Mouse (Mus musculus) hindbrain, embryonic 16.5 days (tissue): ENCODE measurements around the gene Aurka. TPM values are rescaled to one million over a fixed set of nuclear protein-coding genes. Genes with fewer than 3 reads are reported as not detected.

Source experiments
- ATAC-seq: fragments of 200-750 bp; cut with Nextera tagmentation; 2 replicates; pipeline ENCODE4 v1.8.0; 2017; ENCODE audit warnings: moderate TSS enrichment, moderate library complexity
- H3K27ac ChIP-seq: fragments of 300-500 bp; sonication (generic); 2 replicates; pipeline ENCODE4 v1.5.1; 2014; ENCODE audit warnings: low read depth, mild to moderate bottlenecking, control low read depth, low read length, moderate library complexity
- H3K27me3 ChIP-seq: fragments of 300-500 bp; sonication (generic); replicated peaks from 2 replicates; pipeline ENCODE4 v1.6.1; 2014; ENCODE audit warnings: low read length; ENCODE audit not compliant: control insufficient read depth, insufficient read depth
- H3K36me3 ChIP-seq: fragments of 300-500 bp; sonication (generic); 2 replicates; pipeline ENCODE4 v1.6.1; 2014; ENCODE audit warnings: mild to moderate bottlenecking, low read length, moderate library complexity, mixed read lengths; ENCODE audit not compliant: control insufficient read depth, insufficient read depth
- H3K4me1 ChIP-seq: fragments of 300-500 bp; sonication (generic); 2 replicates; pipeline ENCODE4 v1.6.1; 2014; ENCODE audit warnings: low read depth, low read length; ENCODE audit not compliant: control insufficient read depth, insufficient read depth
- H3K4me2 ChIP-seq: fragments of 300-500 bp; sonication (generic); 2 replicates; pipeline ENCODE4 v1.6.1; 2014; ENCODE audit warnings: mild to moderate bottlenecking, low read length, control low read depth, moderate library complexity
- H3K4me3 ChIP-seq: fragments of 300-500 bp; sonication (generic); 2 replicates; pipeline ENCODE4 v1.5.1; 2014; ENCODE audit warnings: mild to moderate bottlenecking, low read length, control low read depth, moderate library complexity
- H3K9ac ChIP-seq: fragments of 300-500 bp; sonication (generic); 2 replicates; pipeline ENCODE4 v1.6.1; 2014; ENCODE audit warnings: low read depth, mild to moderate bottlenecking, control low read depth, low read length, moderate library complexity
- H3K9me3 ChIP-seq: fragments of 300-500 bp; sonication (generic); 2 replicates; pipeline ENCODE4 v1.6.1; 2014; ENCODE audit warnings: mild to moderate bottlenecking, low read length, moderate library complexity; ENCODE audit not compliant: control insufficient read depth
- WGBS: fragments of 180-500 bp; shearing (Covaris S2); extraction: QIAGEN DNeasy Blood & Tissue Kit; methylation state at CpG from one replicate; pipeline ENCODE4 v1.1.7; 2014; 5-methylcytosine and 5-hydroxymethylcytosine counted together
- polyA plus RNA-seq: library from polyadenylated mRNA; unstranded; fragments of >200 nt; fragmentation: Nextera tagmentation; extraction: Ambion mirVana; gene quantifications from 2 replicates; pipeline ENCODE4 v1.2.1, GENCODE M21; 2015

Aurka gene
- polyA plus RNA-seq, 1 experiment from 2014 or later, result 17.0 TPM

DNA sequence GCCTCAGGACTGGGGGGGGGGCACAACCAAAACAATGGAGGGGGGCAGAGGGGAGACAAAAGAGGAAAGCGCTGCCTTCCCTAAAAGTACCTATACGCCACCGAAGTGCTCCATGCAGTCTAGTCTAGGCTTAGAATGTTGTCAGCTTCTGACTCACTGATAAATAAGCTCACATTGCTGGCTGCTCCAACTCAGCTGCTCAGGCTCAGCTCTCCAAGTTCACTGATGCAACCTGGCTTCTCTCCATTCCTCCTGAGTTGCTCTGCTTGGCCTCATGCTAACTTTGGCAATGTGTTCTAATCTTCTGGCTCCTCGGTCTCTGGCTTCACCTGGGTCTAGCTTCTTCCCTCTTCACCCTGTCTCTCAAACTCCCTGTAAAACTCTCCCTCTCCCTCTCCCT lies 6.2 kb upstream of the Aurka start:
- Histone ChIP-seq H3K4me2 (no peak overlapping the region), H3K4me1 (peaks cover 5% of the 10 kb centered on the region), H3K36me3 (peaks cover 31% of the 10 kb centered on the region), H3K9ac (no peak overlapping the region), H3K9me3 (no peaks in the 10 kb centered on the region), H3K4me3 (no peak overlapping the region), H3K27me3 (no peaks in the 10 kb centered on the region), H3K27ac (no peak overlapping the region)
- WGBS, result 96% methylated on average over 4 of the region's 4 CpGs
- ATAC-seq, result no peak

DNA sequence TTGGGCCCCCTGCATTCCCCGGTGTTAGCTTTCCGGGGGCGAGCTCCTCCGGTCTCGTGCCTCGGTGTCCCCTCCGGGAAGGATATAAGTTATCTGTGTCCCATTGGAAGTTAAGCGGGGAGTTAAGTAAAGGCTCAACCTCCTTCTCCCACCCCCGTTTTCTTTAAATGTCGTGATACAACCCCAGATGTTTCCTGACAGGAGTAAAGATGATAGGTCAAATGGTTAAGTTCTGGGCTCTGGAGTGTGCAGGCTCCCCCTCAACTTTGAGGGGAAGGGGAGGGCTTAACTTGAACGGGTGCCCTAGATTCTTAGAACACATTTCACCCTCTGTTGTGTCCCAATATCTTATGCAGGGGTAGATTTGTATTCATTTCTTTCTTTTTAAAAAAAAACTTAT lies 923 bp upstream of the Aurka start:
- H3K9ac ChIP-seq, result peak overlapping the region; percentile 92
- peak overlapping the region; percentile 90 for H3K4me3 ChIP-seq
- H3K36me3 ChIP-seq, result peaks cover 3% of the 10 kb centered on the region
- H3K4me1 ChIP-seq, result peaks cover 19% of the 10 kb centered on the region
- peak overlapping the region; percentile 88 for H3K27ac ChIP-seq
- WGBS, result 0% methylated on average over 11 of the region's 11 CpGs
- no peak for ATAC-seq
- no peaks in the 10 kb centered on the region for H3K27me3 ChIP-seq
- H3K4me2 ChIP-seq, result peak overlapping the region; percentile 78
- H3K9me3 ChIP-seq, result no peaks in the 10 kb centered on the region

DNA sequence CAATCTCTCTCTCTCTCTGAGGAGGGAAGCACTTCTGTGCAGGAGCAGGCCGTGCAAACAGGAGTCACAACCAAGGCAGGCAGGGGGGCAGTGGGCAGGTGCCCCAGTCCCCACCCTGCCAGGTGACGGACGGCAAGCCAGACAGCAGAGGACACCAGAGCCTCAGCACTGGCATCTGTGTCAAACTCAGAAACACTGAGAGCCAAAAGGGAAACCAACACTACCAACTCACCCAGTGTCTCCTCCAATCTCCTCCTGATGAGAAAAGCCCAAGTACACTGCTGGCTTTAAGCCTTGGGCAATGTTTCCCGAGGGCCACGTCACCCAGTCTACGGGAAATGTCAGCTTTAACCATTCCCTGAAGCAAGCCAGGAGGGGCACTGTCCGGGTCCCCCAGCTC lies 7.2 kb downstream of the Aurka start:
- WGBS, result 90% methylated on average over 7 of the region's 7 CpGs

DNA sequence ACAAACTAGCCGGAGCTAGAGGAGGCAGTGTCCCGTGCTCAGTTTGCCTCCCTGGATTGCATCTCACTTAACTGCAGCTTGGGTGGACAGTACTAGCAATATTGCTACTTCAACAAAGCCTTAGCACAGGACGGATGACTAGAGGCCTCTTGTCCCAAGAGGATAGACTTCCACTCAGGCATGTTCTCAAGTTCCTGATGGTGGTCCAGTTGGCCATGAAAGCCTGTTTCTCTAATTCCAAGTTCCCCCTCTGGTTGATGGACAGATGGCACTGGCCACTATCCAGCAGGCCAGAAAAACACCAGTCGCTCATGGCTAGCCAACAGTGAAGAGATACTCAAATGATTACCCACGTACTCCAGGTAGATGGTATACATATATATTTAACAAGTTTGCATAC lies 14.5 kb downstream of the Aurka start:
- peak; percentile 17; the same call in 1 of the 2 replicates for ATAC-seq
- Histone ChIP-seq H3K9me3 (no peaks in the 10 kb centered on the region), H3K36me3 (no peaks in the 10 kb centered on the region), H3K4me3 (no peak overlapping the region), H3K27me3 (no peaks in the 10 kb centered on the region), H3K9ac (no peak overlapping the region), H3K4me1 (peaks cover 10% of the 10 kb centered on the region; the same call in 1 of the 2 replicates), H3K27ac (no peak overlapping the region), H3K4me2 (no peak overlapping the region)
- WGBS, result 81% methylated on average over 5 of the region's 5 CpGs

More for the DNA sequence above, 7.2 kb downstream of the Aurka start:
- Histone ChIP-seq H3K9ac (no peak overlapping the region), H3K9me3 (no peaks in the 10 kb centered on the region), H3K4me2 (no peak overlapping the region), H3K27me3 (no peaks in the 10 kb centered on the region), H3K27ac (no peak overlapping the region), H3K4me3 (no peak overlapping the region), H3K36me3 (0 out of 2 replicates have a peak, but pooled peaks cover 2% of the 10 kb centered on the region), H3K4me1 (no peaks in the 10 kb centered on the region)
- ATAC-seq, result no peak

DNA sequence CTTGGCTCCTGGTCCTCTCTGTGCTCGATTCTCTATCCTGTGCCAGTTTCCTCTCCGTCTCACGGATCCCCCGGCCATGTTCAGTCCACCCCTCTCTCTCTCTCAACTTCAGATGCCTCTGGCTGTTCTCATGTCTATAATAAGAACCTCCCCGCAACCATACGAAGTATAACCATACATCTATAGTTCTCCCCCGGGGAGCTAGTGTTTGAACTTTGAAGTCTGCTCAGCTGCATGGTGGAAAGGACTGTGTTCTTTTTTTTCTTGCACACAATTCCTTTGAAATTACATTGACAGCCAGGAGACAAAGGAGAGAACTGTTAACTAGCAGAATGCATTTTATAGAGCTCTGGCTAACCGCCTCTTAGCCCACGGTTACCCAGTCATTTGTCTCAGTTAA lies 15.6 kb downstream of the Aurka start:
- Histone ChIP-seq H3K9me3 (no peaks in the 10 kb centered on the region), H3K4me2 (no peak overlapping the region), H3K36me3 (no peaks in the 10 kb centered on the region), H3K27ac (no peak overlapping the region), H3K4me3 (no peak overlapping the region), H3K9ac (no peak overlapping the region), H3K4me1 (peaks cover 10% of the 10 kb centered on the region; the same call in 1 of the 2 replicates), H3K27me3 (no peaks in the 10 kb centered on the region)
- ATAC-seq, result no peak
- WGBS, result 50% methylated on average over 9 of the region's 9 CpGs

DNA sequence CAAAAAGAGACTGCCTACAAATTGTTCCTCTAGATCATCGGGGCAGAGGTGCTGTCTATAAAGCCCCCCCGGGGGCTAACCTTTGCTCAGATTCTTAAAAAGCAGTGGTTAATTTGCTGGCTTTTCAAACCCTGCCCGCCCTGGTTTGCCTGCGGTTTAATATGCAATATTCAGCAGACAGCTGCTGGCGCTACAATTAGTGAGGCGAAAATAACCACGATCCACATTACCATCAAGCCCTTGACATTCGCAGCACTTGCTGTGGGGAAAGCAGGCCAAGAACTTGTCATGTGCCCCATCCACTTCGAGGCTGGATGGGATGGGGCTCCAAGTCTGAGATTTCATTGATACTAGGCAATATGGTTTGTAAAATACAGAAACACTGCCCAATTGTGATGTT lies 17.1 kb downstream of the Aurka start:
- Histone ChIP-seq H3K27me3 (no peaks in the 10 kb centered on the region), H3K9ac (no peak overlapping the region)

DNA sequence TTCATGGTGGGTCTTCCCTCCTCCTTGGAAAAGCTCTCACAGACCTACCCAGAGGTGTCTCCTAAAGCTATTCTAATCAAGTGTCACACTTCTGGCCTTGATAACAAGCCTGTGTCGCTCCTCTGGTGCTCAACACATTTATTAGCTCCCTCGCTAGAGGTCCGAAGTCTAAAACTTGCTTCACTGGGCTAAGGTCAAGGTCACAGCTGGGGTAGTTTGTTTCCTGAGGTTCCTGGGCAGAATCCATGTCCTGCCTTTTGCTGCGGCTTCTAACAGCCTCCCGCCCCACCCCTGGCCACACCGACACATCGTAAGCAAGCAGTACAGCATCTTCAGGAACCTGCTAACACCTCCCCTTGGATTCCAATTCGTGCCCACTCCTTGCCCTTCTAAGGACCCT lies 19.6 kb downstream of the Aurka start:
- Histone ChIP-seq H3K4me1 (peaks cover 27% of the 10 kb centered on the region), H3K9ac (no peak overlapping the region), H3K4me3 (no peak overlapping the region), H3K36me3 (no peaks in the 10 kb centered on the region), H3K9me3 (no peaks in the 10 kb centered on the region), H3K27ac (no peak overlapping the region), H3K27me3 (no peaks in the 10 kb centered on the region), H3K4me2 (no peak overlapping the region)
- no peak for ATAC-seq
- 86% methylated on average over 8 of the region's 8 CpGs for WGBS

More for the DNA sequence above, 17.1 kb downstream of the Aurka start:
- Histone ChIP-seq H3K4me2 (no peak overlapping the region), H3K27ac (no peak overlapping the region), H3K4me3 (no peak overlapping the region), H3K9me3 (no peaks in the 10 kb centered on the region), H3K4me1 (peaks cover 19% of the 10 kb centered on the region), H3K36me3 (no peaks in the 10 kb centered on the region)
- no peak for ATAC-seq
- WGBS, result 34% methylated on average over 9 of the region's 9 CpGs

DNA sequence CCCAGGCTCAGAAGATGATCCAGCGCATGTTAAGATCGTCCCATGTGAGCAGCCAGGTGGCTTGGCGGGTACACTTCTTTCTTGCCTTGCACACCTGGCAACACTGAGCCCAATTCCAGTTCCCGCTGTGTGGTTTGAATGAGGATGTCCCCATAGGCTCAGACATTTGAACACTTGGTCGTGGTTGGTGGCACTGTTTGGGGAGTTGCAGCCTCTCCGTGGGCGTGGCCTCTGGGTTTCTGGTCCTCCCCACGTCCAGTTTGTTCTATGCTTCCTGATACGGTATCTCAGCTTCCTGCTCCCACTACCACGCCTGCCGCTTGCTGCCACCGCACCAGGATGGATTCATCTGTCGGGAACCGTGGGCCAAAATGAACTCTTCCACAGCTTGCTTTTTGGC lies 20.6 kb downstream of the Aurka start:
- ATAC-seq, result no peak
- Histone ChIP-seq H3K4me2 (no peak overlapping the region), H3K4me3 (no peak overlapping the region), H3K9ac (no peak overlapping the region), H3K27me3 (no peaks in the 10 kb centered on the region), H3K27ac (no peak overlapping the region), H3K9me3 (no peaks in the 10 kb centered on the region), H3K4me1 (peaks cover 29% of the 10 kb centered on the region), H3K36me3 (no peaks in the 10 kb centered on the region)
- WGBS, result 81% methylated on average over 14 of the region's 14 CpGs

DNA sequence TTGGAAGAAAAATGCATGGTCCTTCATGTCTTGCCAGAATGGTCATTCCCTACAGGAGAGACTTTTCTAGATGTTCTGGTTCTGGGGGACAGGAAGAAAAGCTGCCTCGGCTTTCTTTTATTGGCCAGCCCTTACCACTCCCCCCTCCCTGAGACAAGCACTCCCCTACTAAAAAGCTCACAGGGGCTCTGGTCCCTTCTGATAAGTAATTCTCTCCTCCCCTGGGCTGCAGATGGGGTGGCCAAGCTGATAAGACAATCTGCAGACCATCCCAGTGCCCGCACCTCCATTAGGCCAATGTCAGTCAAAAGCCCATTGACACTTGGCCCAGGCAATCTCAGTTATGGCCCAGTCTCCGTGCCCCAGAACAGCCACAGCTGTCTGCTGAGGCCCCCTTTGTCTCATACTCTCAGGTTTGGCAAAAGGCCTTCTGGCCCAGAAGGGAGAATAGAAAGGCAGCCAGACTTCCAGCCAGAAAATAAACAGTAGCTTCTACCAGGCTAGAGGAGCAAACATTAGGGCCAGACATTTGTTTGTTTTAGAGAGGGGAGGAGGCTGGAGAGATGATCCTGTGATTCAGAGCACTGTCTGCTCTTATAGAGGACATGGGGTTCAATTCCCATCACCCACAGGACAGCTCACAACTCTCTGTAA lies 21.9 kb downstream of the Aurka start:
- H3K36me3 ChIP-seq, result no peaks in the 10 kb centered on the region
- H3K4me2 ChIP-seq, result no peak overlapping the region; the same call in 1 of the 2 replicates
- no peak overlapping the region for H3K4me3 ChIP-seq
- 0 out of 2 replicates have a peak overlapping the region, but pooled peaks have one; percentile 27 for H3K9ac ChIP-seq
- H3K4me1 ChIP-seq, result peaks cover 27% of the 10 kb centered on the region
- no peaks in the 10 kb centered on the region for H3K9me3 ChIP-seq
- no peaks in the 10 kb centered on the region for H3K27me3 ChIP-seq
- no peak for ATAC-seq
- WGBS, result 33% methylated on average over 3 of the region's 3 CpGs
- 0 out of 2 replicates have a peak overlapping the region, but pooled peaks have one; percentile 29 for H3K27ac ChIP-seq
